Mouse (Mus musculus) gonadal fat pad, adult 2 months (tissue): ENCODE measurements around the gene Dcps. TPM values are rescaled to one million over a fixed set of nuclear protein-coding genes. Genes with fewer than 3 reads are reported as not detected.

Experiments used
- DNase-seq: peaks from one replicate; pipeline ENCODE4 v3.0.0-alpha.2; 2012; ENCODE audit warnings: low read depth
- polyA plus RNA-seq: library from polyadenylated mRNA; depleted of rRNA; stranded (reverse); fragments of >200 nt; gene quantifications from 2 replicates; pipeline ENCODE4 v1.2.3, GENCODE M21; 2012

Dcps gene
- polyA plus RNA-seq, 1 experiment = 37.4 TPM

- no peak for DNase-seq
These were observed 44.0 kb downstream of the Dcps start for GRCm38 (mm10) chr9:35131637-35132397.

DNA sequence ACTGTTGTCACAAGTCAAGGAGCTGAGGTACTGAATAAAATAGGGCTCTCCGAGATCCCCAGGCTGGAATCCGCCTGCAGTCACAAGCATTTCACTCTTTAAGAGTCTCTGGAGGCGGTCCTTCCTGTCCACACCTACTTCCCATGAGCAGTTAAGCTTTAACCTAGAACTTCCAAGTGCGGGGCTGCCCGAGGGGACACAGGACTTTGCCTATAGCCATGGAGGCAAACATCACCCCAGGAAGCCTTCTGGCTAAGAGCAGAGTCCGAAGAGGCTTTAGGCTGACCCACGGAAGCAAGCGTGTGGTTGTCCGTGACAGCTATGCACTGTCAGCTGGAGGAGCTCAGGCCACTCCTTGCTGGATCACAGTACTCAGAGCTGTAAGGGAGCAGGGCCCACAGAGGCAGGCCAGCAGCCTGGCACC is 46.9 kb downstream of the Dcps start:
- no peak for DNase-seq

GRCm38 (mm10) chr9:35128564-35128963 is 47.3 kb downstream of the Dcps start:
- no peak for DNase-seq

DNA sequence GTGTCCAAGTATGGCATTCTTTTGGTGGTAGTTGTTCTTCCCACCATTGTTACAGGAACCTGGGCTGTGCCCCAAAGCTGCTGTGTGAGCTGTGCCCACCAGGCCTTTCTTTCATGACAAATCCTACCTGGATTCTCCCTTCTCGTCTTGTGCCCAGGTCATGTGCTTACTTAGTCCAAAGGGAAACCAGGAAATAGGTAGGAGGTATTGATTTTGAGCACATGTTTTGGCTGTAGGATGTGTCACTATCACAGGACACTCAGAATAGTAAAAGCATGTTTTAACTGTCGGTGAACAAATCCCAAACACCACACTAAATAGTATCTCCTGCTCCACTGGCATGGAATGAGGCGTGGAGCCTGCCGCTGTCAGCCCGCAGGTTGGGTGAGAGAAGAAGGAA is 48.3 kb downstream of the Dcps start:
- no peak for DNase-seq

DNA sequence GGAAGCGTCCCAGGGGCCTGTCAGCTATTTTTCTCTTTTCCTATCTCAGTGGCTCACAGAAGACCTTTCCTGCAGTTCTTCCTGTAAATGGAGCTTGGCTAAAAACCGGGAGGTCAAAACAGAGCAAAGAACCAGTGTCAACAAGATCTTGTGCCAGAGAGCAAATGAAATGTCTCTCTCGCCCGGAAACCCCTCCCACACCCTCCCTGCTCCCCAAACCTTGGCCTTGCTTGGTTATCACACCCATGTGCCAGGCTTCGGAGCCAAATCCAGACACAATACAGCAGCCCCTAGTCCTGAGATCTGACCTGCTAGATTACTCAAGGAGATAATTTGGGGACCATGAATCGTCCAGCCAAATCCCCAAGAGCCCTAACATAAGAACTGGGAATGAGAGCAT is 48.7 kb downstream of the Dcps start:
- no peak for DNase-seq

DNA sequence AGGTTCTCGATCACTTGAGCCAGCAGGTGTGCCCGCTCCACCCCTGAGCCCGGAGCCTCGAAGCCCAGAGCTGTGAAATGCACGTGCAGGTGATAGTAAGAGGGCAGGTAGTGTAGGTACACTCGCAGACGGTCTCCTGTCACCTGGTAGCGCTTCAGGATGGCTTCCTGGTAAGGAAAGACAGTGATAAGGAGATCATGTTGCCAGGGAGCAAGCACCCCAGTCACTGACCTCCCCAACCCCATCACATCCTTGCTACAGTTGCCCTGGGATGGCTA is 51.2 kb downstream of the Dcps start:
- DNase-seq = no peak

- no peak for DNase-seq
These were observed 51.8 kb downstream of the Dcps start for GRCm38 (mm10) chr9:35123804-35124677.

GRCm38 (mm10) chr9:35123456-35123803 is 52.4 kb downstream of the Dcps start:
- DNase-seq = no peak

DNA sequence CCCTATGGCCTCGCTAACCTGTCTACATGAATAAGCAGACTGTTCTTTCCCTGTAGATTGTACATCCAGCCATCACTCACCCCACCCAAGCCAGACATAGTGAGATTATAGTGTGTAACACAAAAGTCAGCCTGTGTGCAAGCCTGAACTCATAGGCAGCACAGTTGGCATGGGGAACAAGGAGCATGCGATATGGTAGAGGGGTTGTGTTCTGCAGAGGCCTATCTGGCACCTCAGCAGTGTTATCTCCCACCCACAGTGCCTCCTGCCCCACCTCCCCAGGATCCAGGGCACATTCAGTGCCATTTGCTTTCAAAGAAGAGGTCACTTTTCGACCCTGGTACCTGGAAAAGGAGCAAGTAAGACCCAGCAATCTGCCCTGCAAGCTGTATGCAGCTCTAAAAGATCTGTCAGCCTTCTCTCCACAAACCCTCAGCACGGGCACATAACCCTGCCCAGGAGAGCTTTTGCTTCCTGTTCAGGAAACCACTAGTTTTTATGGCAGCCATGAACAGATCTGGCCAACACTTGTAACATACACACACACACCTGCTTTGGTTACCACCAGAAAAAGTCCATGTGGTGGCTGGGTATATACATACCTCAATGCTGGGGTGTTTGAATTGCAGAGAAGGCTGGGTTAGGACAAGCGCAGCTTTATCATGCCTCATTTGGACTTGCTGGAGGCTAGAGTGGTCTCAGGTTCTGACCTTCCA is 53.2 kb downstream of the Dcps start:
- no peak for DNase-seq

DNA sequence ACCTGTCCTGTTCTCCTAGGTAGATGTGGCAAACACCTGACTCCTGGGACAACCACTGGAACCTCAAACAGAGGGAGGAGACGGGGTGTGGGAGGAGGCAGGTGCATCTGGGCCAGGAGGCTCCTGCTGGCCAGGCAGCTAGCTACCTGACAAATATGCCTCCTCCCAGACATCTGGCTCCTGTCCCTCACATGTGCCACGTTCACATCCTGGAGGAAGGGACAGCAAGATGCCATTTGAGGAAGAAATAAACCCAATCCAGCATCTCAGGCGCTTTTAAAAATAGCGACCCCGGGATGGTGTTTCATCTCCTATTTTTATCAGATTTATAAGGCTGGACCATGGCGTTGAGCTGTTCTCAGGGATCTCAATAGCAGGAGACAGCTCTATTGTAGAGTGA is 56.7 kb downstream of the Dcps start, which contains the start of gene St3gal4:
Gene St3gal4, minus strand, starts transcription at position 101 of the 400 bp plus-strand sequence.
- no peak for DNase-seq

GRCm38 (mm10) chr9:35118563-35118962 is 57.3 kb downstream of the Dcps start:
- DNase-seq = no peak

GRCm38 (mm10) chr9:35117384-35118295 is 58.2 kb downstream of the Dcps start:
- no peak for DNase-seq

DNA sequence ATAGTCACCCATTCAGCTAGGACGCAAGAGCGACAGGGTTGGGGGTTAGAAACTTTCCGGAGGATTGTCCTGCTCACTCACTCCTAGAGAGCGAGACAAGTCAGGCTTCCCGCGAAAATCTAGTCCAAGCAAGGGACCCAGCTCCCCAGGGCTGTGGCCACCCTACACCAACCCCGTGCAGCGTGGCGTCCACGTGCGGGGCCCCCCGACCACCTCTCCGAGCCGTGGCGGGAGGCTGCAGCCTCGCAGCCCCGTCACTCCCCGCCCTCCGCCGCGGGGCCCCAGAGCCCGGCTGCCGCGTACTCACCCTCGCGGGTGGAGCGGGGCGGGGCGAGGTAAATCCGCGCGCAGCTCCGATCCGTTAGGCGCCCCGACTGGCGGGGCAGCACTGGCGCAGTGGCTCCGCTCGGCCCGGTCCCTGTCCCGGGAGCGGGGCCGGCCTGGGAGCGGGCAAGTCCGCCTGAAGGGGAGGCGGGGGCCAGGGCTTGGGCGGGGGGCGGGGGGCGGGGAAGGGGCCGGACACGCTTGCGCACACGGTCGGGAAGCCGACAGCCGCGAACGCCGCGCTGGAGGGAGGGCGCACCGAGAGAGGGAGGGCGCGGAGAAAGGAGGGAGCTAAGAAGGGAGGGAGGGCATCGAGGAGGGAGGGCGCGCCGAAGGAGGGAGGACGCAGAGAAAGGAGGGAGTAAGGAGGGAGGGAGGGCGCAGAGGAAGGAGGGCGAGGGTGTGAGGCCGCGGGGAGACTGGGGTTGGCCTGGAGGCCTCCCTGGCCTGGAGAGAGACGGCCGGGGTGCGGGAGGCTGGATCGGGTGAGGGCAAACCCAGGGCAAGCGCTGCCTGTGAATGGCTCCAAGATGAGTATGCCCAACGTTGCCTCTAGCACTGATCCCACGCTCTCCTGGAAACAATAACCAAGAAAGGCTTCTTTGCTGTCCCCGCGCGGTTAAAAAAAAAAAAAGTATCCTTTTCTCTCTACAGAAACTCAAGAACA is 59.2 kb downstream of the Dcps start:
- no peak for DNase-seq

DNA sequence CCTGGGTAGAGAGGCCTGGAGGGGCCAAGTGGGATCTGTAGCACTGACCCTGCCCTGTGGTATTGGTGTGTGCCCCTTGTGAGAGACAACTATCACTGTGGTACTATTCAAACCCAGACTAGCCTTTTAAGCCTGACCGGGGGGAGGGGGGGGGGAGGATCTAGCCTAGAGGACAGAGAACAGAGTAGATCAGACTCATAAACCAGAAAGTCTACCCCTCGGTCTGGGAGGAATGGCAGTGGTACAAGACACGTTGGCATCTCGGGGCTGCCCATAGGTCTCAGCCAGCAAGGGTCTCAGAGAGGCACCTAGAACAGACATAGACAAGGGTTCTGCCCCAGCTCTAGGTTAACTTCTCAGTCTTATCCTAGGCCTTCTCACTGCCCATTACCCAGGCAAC is 60.1 kb downstream of the Dcps start:
- DNase-seq = no peak

DNA sequence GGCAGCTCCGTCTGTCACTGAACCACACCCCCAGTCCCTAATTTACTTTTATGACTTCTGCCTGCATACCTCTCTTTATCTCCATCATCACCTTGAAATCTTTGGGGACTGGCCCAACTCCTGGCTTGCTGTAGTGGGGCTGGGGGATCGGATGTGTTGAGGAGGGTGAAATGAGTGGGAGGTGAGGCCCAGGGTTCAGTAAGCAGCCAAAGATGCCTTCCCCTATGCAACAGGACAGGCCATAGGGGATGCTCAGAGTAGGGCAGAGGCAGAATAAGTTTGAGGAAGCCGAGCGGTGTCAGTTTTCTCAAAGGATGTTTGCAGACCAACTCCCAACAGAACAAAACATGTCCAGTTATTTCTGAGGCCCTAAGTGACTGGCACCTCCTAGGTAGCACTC is 60.6 kb downstream of the Dcps start:
- no peak for DNase-seq

GRCm38 (mm10) chr9:35114234-35114633 is 61.6 kb downstream of the Dcps start:
- no peak for DNase-seq

GRCm38 (mm10) chr9:35111941-35112595 is 63.8 kb downstream of the Dcps start:
- no peak for DNase-seq

GRCm38 (mm10) chr9:35111446-35111845 is 64.4 kb downstream of the Dcps start:
- DNase-seq = no peak

DNA sequence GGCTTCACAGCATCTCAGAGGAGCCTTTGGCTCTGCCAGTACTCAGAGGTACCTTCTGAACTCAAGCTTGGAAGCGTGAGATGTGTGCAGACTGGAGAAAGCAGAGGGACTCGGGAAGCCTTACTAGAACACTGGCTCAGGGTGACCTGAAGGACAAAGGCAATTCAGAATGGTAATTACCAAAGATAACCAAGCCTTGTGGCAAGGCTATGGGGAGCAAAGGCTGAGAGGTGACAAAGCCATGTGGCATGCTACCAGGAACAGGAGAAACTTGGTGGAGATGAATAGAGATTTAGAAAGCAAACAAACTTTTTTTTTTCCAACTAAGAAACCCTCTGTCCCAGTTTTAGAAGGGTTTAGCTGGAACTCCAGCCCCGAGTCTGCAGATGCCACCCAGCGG is 65.3 kb downstream of the Dcps start:
- no peak for DNase-seq

DNA sequence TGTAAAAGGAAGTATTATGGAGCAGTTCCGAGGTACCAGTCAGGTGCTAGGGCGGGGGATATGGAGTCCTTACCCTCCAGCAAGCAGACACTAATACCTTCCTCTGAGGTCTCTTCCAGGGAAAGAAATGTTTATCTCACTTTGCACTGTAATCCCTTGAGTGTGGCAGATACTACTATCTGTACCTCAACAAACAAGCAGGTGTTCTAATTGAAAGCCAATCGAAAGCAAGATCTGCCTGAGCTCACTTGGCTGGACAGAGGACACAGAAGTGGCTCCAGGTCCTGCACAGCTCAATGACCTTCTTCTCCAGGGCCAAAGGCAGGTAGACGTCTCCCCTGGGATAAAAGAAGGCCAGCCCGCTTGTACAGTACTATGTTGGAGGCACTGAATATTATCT is 65.8 kb downstream of the Dcps start:
- no peak for DNase-seq
